Mouse (Mus musculus) neural tube, embryonic 15.5 days (tissue): ENCODE measurements around the gene Tent5d. TPM values are rescaled to one million over a fixed set of nuclear protein-coding genes. Genes with fewer than 3 reads are reported as not detected.

Experiments used
- polyA plus RNA-seq: library from polyadenylated mRNA; unstranded; fragments of >200 nt; fragmentation: Nextera tagmentation; extraction: Ambion mirVana; gene quantifications from 2 replicates; pipeline ENCODE4 v1.2.1, GENCODE M21; 2015

The Tent5d gene
- polyA plus RNA-seq, 1 experiment from 2014 or later = not detected

Other genes with a start within 250 kb of the Tent5d start
- 0.04 TPM in 1 of 2 replicates, not detected in the other for gene Tbx22, start 124.6 kb upstream of the Tent5d start, polyA plus RNA-seq
- gene 2610002M06Rik, start 23.7 kb downstream of the Tent5d start, polyA plus RNA-seq = 20.0 and 20.7 TPM in 2 replicates
- gene Gm732, start 155.9 kb downstream of the Tent5d start, polyA plus RNA-seq = not detected in 2 replicates